Mouse (Mus musculus): ENCODE data around the gene March1. TPM values are rescaled to one million over a fixed set of nuclear protein-coding genes. Genes with fewer than 3 reads are reported as not detected.

The March1 gene
- polyA plus RNA-seq, 1 experiment: 19.5 TPM

DNA sequence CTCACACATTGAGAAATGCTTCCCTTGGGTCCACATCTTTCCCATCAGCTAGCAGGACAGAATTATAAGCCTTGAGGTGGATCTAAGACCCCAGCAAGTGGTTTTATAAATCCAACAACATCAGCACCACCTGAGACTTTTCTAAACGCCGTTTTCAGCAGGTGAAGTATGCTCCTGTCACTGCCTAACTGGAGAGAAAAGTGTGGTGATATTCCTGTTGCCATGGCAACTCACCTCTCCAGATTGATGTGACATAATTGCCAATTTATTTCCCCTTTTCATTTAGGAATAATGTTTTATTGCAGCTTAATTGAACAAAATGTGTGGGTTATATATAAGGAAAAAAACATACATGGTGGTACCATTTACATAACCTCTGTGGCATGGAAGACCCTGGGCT is 565.8 kb downstream of the March1 start:
- peak; percentile 49 for DNase-seq (ENCODE audit: low read depth)
- TF ChIP-seq POLR2A (IDR thresholded peaks at IDR 0.05; ENCODE audit: borderline replicate concordance, extremely low read depth, insufficient read depth, insufficient read length, poor library complexity, severe bottlenecking) (no peak), CTCF (IDR thresholded peaks at IDR 0.05; ENCODE audit: borderline replicate concordance, extremely low read depth, insufficient read depth, insufficient read length) (no peak)

DNA sequence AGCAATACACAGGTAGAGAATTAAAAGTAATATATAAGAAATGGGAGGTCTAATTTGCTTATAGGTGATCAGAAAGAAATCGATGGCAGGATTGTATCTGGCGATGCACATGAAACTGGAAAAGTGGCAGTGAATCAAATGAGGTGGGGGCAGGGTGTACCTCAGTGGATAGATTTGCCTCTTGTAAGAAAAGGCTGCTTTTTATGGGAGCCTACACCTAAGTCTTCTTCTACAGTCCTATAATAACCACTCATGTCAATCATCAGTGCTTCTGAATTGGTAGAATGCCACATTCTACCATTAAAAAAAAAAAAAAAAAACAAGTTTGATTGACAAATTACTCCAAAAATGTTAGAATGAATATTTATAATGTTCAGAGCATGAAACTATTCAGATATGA is 567.5 kb downstream of the March1 start:
- no peak for DNase-seq (ENCODE audit: low read depth)
- TF ChIP-seq POLR2A (IDR thresholded peaks at IDR 0.05; ENCODE audit: borderline replicate concordance, extremely low read depth, insufficient read depth, insufficient read length, poor library complexity, severe bottlenecking) (no peak), CTCF (IDR thresholded peaks at IDR 0.05; ENCODE audit: borderline replicate concordance, extremely low read depth, insufficient read depth, insufficient read length) (no peak)

DNA sequence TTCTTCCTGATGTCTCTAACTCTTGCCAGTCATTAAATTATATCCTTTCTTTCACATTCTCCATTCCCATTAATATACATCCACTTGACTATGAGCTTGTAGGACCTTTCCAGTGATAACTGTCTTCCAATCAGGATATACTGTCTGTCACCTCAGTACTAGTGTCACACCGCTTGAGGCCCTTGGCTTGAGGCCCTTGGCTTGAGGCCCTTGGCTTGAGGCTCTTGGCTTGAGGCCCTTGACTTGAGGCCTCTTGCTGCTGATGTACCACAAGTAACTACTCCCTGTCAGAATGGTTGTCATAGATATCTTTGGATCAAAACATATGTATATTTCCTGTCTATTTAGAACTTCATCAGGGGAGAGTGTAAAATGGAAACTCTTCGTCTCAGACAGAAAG is 576.7 kb downstream of the March1 start:
- no peak for TF ChIP-seq POLR2A (IDR thresholded peaks at IDR 0.05; ENCODE audit: borderline replicate concordance, extremely low read depth, insufficient read depth, insufficient read length, poor library complexity, severe bottlenecking)
- no peak for TF ChIP-seq CTCF (IDR thresholded peaks at IDR 0.05; ENCODE audit: borderline replicate concordance, extremely low read depth, insufficient read depth, insufficient read length)
- peak; percentile 27 for DNase-seq (ENCODE audit: low read depth)

DNA sequence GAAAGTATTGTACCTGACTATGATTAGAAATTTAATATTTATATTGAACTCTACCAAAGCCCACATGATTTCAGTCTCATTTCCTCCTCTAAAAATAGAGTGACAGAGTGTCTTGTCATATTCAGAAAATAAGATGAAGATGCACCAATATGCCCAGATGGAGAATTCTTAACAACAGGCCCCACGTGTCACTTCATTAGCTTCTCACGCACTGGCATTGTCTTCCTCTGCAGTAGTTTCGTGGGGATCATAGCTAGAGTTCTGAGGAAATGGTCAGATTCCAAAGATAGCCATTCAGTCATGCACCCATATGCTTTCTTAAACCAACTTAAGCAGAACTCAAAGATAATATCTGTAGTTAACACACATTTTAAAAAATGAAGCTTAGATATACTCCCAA is 582.5 kb downstream of the March1 start:
- DNase-seq (ENCODE audit: low read depth): no peak
- TF ChIP-seq CTCF (IDR thresholded peaks at IDR 0.05; ENCODE audit: borderline replicate concordance, extremely low read depth, insufficient read depth, insufficient read length) (no peak), POLR2A (IDR thresholded peaks at IDR 0.05; ENCODE audit: borderline replicate concordance, extremely low read depth, insufficient read depth, insufficient read length, poor library complexity, severe bottlenecking) (no peak)

DNA sequence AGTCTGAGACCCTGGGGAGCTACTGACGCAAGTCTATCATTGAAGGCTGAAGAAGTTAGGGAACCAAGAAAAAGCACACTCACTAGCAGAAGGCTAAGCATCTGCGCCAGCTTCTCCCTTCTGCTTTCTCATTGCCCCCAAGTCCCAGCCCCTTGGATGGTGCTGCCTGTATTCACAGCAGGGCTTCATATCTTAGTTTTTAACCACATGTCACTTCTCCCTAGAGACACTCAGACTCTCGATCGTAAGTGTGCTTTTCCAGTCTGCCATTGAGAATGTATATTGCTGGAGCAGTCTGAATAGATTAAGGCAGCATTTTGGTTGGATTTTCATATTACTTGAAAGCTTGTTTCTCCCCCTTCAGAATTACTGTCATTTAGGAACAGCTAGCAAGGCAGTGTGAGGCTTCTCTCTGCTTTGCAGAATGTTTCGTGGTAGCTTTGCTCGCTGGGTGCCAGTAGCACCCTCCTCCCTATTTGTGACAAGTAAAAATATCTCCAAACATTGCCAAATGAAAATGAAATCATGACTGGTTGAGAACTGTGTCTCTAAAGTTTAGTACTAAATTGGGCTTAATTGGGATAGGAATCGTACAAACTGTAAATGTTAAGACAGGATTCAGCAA is 586.2 kb downstream of the March1 start:
- TF ChIP-seq POLR2A (IDR thresholded peaks at IDR 0.05; ENCODE audit: borderline replicate concordance, extremely low read depth, insufficient read depth, insufficient read length, poor library complexity, severe bottlenecking): no peak
- TF ChIP-seq CTCF (IDR thresholded peaks at IDR 0.05; ENCODE audit: borderline replicate concordance, extremely low read depth, insufficient read depth, insufficient read length): no peak
- no peak for DNase-seq (ENCODE audit: low read depth)

DNA sequence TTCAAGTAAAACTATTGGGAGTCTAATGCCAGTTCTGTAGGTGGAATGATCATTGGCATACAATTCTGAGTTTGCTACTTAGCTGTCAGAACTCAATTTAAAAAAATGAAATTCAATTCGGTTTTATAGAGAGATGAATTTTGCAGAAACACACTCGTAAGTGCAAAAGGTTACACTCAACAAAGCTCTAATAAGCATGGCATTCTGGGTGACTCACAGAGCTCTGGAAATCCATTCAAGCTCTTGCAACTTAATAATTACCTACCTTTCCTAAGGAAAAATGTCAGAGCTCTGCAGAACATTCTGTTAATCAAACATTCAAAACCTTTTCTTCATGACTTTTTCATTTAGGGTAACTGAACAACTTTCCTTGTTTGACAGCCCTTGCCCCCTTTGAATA is 591.9 kb downstream of the March1 start:
- TF ChIP-seq POLR2A (IDR thresholded peaks at IDR 0.05; ENCODE audit: borderline replicate concordance, extremely low read depth, insufficient read depth, insufficient read length, poor library complexity, severe bottlenecking) (no peak), CTCF (IDR thresholded peaks at IDR 0.05; ENCODE audit: borderline replicate concordance, extremely low read depth, insufficient read depth, insufficient read length) (no peak)
- DNase-seq (ENCODE audit: low read depth): no peak

DNA sequence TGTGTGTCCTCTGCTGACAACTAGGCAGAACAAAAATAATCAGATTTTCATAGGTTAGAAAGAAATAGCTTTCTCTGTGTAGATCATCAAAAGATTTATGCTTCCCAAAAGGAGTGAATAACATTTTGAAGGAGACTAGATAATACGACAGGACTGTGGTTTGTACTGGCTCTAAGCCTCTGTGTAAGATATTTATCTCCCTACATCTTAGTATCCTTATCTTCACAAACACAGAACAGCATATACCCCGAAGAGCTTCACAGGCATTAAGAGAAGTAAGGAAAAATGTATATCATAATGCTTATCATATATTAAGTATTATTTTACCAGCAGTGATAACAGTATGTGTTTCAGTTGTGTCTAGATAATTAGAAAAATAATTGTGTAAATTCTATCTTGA is 592.6 kb downstream of the March1 start:
- DNase-seq (ENCODE audit: low read depth): no peak
- TF ChIP-seq CTCF (IDR thresholded peaks at IDR 0.05; ENCODE audit: borderline replicate concordance, extremely low read depth, insufficient read depth, insufficient read length) (no peak), POLR2A (IDR thresholded peaks at IDR 0.05; ENCODE audit: borderline replicate concordance, extremely low read depth, insufficient read depth, insufficient read length, poor library complexity, severe bottlenecking) (no peak)

DNA sequence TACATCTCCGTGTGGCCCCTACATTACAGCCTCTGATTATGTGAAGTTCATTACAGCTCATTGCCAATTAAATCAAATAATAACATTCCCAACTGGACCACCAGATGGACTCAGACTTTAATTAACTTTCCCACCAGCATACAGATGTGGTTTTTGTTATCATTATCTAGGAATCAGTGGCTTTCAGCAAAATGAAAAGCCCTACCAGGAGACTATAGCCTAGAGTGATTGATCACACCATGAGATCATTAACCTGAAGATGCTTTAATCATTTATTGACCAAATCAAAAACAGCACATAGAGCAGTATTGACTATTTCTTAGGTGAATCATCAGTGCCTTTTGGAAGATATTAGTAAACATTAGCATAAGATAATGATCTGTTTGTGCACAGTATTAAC is 602.3 kb downstream of the March1 start:
- peak; percentile 30 for DNase-seq (ENCODE audit: low read depth)
- TF ChIP-seq CTCF (IDR thresholded peaks at IDR 0.05; ENCODE audit: borderline replicate concordance, extremely low read depth, insufficient read depth, insufficient read length): no peak
- no peak for TF ChIP-seq POLR2A (IDR thresholded peaks at IDR 0.05; ENCODE audit: borderline replicate concordance, extremely low read depth, insufficient read depth, insufficient read length, poor library complexity, severe bottlenecking)

DNA sequence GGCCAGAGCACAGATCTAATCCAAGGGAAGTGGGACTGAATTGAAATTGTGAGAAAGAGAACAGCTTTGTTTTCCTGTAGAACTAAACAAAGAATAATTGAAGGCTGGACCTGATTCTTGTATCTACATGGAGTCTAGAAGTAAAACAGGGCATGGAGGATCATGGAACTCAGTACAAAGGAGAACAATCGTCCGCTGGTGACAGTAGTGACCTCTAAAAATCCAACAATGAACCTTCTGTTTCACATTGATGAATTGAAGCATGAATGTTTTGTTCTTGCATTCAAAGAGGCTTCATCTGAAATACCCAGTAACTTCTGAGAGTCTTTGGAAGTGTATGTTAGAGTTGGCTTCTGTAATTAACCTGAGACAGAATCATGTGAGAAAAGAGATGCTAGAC is 612.2 kb downstream of the March1 start:
- TF ChIP-seq POLR2A (IDR thresholded peaks at IDR 0.05; ENCODE audit: borderline replicate concordance, extremely low read depth, insufficient read depth, insufficient read length, poor library complexity, severe bottlenecking): no peak
- TF ChIP-seq CTCF (IDR thresholded peaks at IDR 0.05; ENCODE audit: borderline replicate concordance, extremely low read depth, insufficient read depth, insufficient read length): no peak
- DNase-seq (ENCODE audit: low read depth): no peak

DNA sequence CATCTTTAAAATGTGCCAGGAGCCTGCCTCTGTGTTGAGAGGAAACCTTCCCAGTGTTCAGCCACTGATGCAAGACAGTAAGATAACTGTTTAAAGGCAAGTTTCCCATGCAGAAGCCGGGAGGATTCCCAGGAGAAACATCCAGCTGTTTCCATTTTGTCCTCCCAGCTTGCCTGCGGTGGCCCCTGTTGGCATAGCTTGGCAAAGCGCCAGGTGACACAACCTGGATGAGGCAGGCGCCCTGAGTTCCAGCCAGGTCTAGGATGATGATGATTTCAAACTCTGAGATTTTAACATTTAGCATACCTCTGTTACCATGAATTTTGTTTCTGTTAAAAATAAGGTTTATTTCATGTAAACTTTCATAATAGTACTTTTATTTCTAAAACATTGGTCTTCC is 651.8 kb downstream of the March1 start:
- no peak for TF ChIP-seq POLR2A (IDR thresholded peaks at IDR 0.05; ENCODE audit: borderline replicate concordance, extremely low read depth, insufficient read depth, insufficient read length, poor library complexity, severe bottlenecking)
- no peak for TF ChIP-seq CTCF (IDR thresholded peaks at IDR 0.05; ENCODE audit: borderline replicate concordance, extremely low read depth, insufficient read depth, insufficient read length)

DNA sequence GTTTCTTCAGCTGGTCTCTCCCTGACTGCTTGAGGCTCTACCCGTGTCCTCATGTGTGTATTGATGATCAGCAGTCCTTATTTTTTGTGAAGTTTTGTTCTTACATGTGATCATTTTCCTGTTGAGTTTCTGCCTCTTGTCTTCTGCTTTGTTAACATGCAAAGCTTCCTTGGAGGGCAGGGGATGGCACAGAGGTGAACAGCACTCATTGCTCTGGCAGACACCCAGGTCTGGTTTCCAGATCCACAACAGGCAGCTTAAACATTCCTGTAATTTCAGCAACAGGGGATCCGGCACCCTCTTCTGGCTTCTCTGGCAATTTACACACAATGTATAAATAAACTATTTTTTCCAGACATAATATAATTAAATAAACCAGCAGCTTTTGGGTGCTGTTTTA is 652.4 kb downstream of the March1 start:
- peak; percentile 24 for DNase-seq (ENCODE audit: low read depth)
- TF ChIP-seq POLR2A (IDR thresholded peaks at IDR 0.05; ENCODE audit: borderline replicate concordance, extremely low read depth, insufficient read depth, insufficient read length, poor library complexity, severe bottlenecking) (no peak), CTCF (IDR thresholded peaks at IDR 0.05; ENCODE audit: borderline replicate concordance, extremely low read depth, insufficient read depth, insufficient read length) (no peak)

More for the DNA sequence above, 651.8 kb downstream of the March1 start:
- no peak for DNase-seq (ENCODE audit: low read depth)

DNA sequence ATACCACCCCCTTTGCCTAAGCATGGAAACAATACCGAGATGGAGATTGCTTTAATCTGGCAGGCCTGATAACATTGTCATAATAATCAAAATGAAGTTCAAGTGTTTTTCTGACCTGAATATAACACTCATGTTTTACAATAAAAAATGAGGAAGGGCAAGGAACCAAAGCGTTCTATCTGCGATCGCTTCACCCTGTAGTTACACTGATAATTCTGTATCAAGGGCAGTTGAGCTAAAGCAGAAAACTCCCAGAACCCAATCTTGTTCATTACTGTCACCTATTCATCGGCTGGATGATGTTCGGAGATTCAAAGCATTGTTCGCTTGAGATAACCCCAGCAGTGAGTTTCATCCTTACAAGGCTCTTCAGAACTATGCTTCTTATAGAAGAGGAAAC is 700.1 kb downstream of the March1 start:
- TF ChIP-seq POLR2A (IDR thresholded peaks at IDR 0.05; ENCODE audit: borderline replicate concordance, extremely low read depth, insufficient read depth, insufficient read length, poor library complexity, severe bottlenecking) (no peak), CTCF (IDR thresholded peaks at IDR 0.05; ENCODE audit: borderline replicate concordance, extremely low read depth, insufficient read depth, insufficient read length) (no peak)
- no peak for DNase-seq (ENCODE audit: low read depth)
